Mouse (Mus musculus) spleen, adult 10 weeks (tissue): Measurements from ENCODE around the gene Them7. TPM values are rescaled to one million over a fixed set of nuclear protein-coding genes. Genes with fewer than 3 reads are reported as not detected.

Source experiments
- polyA plus RNA-seq: library from polyadenylated mRNA; stranded (reverse); fragments of 350-450 nt; fragmentation: Illumina TruSeq; extraction: RNeasy Lipid Tissue Mini Kit (QIAGEN cat#74804); gene quantifications from one replicate; pipeline ENCODE4 v1.2.3, GENCODE M21; 2015; ENCODE audit warnings: low replicate concordance; ENCODE audit not compliant: insufficient read depth

The Them7 gene
- not detected for polyA plus RNA-seq

DNA sequence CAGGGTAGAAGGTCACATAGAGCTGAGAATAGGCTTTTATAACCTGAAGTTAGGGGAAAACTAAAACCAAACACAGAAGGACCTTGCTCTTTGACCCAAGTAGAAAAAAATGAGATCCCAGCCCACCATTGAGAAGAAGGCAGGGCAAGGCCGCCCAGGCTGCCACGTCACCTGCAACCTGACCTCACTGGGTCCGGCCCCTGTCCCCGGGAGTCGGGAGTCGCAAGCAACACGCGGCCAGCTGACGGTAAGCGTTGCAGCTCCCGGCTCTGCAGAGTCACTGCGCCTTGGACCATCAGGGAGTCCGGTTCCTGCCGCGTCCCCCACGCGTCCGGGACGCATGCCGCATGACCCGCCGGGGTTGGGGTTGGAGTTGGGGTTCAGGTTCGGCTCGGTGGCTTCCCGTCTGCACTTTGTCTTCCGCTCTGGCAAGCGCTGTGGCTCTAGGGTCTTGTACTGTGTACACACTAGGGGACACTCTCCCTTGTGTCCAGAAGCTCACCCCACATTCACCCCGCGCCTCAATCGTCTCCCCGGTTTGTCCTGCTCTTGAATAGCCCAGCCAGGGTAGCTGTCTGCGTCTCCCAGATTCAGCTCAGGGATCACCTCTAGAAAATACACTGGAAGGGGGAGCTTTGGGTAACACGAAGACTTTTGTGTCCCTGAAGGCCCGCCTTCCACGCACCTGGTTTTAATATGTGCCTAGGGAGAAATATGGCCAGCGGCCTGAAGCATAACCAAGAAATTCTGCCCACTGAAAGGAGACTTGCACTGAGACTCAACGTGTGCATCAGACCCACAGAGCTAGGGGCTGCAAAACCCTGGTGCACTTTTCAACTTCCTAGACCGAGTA, at the start of gene Them7:
Gene Them7, plus strand, starts transcription at position 187 of the 853 bp plus-strand sequence.

DNA sequence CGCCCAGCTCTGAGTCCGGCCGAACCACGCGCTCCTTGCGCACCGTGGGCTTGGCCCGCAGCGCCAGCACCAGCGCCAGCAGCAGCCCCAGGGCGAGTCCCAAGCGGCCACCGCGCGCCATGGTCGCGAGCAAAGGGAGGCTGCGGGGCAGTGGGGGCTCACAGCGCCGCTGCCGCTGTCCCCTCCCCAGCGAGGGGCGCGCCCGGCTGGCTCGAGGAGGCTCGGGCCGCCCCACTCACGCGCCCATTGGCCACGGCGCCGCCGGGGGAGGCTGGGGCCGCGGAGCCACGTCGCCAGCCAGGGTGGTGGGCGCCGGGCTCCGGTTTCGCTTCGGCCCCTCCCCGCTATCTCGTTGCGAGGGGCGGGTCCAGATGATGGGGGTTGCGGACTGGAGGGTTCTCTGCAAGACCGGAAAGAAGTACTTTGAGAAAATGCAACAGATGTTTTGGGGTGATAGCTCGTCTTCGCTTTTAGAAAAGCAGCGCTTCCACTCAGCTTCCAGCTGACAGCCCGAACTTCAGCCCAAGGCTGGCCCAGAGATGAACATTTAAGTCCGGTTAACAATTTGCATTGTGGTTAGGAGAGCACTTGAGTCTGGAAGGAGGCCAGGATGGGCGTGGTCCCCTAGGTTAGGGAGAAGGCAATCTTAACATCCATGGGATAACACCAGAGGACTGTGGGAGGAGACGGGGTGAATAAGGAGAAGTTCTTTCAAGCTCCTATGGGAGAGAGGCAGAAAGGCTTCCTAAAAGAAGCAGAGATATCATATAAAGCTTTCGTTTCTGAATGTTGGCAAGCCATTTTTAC, 175.2 kb downstream of the Them7 start, which contains the start of gene Rcn1:
Gene Rcn1, minus strand, starts transcription at position 235 of the 807 bp plus-strand sequence.

Other genes starting within 250 kb of the Them7 start
- gene Eif3m, start 207.2 kb upstream of the Them7 start, polyA plus RNA-seq = 302 TPM
- gene Gm11060, start 132.3 kb upstream of the Them7 start, polyA plus RNA-seq = not detected
- gene Wt1, start 97.8 kb upstream of the Them7 start, polyA plus RNA-seq = 20.9 TPM
- gene Rcn1, start 175.0 kb downstream of the Them7 start, polyA plus RNA-seq = 36.6 TPM